Mouse (Mus musculus) embryonic facial prominence, embryonic 15.5 days (tissue): ENCODE data around the gene Ehd1. TPM values are rescaled to one million over a fixed set of nuclear protein-coding genes. Genes with fewer than 3 reads are reported as not detected.

Source experiments
- ATAC-seq: fragments of 200-750 bp; cut with Nextera tagmentation; 2 replicates; pipeline ENCODE4 v1.8.0; 2017; ENCODE audit warnings: low read depth, moderate TSS enrichment; ENCODE audit not compliant: insufficient number of reproducible peaks, low FRiP score, low TSS enrichment
- H3K27ac ChIP-seq: fragments of 300-500 bp; sonication (generic); replicated peaks from 2 replicates; pipeline ENCODE4 v1.5.1; 2015; ENCODE audit warnings: mild to moderate bottlenecking, inconsistent platforms
- H3K27me3 ChIP-seq: fragments of 300-500 bp; sonication (generic); 2 replicates; pipeline ENCODE4 v1.6.1; 2015; ENCODE audit warnings: inconsistent platforms
- H3K36me3 ChIP-seq: fragments of 300-500 bp; sonication (generic); 2 replicates; pipeline ENCODE4 v1.6.1; 2015; ENCODE audit warnings: mild to moderate bottlenecking, inconsistent platforms
- H3K4me1 ChIP-seq: fragments of 300-500 bp; sonication (generic); 2 replicates; pipeline ENCODE4 v1.6.1; 2015; ENCODE audit warnings: inconsistent platforms
- H3K4me2 ChIP-seq: fragments of 300-500 bp; sonication (generic); replicated peaks from 2 replicates; pipeline ENCODE4 v1.6.1; 2015; ENCODE audit warnings: mild to moderate bottlenecking, inconsistent platforms
- H3K4me3 ChIP-seq: fragments of 300-500 bp; sonication (generic); replicated peaks from 2 replicates; pipeline ENCODE4 v1.5.1; 2015; ENCODE audit warnings: mild to moderate bottlenecking, inconsistent platforms
- H3K9ac ChIP-seq: fragments of 300-500 bp; sonication (generic); 2 replicates; pipeline ENCODE4 v1.6.1; 2015; ENCODE audit warnings: inconsistent platforms
- H3K9me3 ChIP-seq: fragments of 300-500 bp; sonication (generic); replicated peaks from 2 replicates; pipeline ENCODE4 v1.6.1; 2016; ENCODE audit warnings: inconsistent platforms
- WGBS: fragments of 180-500 bp; shearing (Covaris S2); methylation state at CpG from one replicate; pipeline ENCODE4 v1.1.7; 2015; 5-methylcytosine and 5-hydroxymethylcytosine counted together
- polyA plus RNA-seq: library from polyadenylated mRNA; unstranded; fragments of >200 nt; fragmentation: Nextera tagmentation; extraction: Ambion mirVana; gene quantifications from 2 replicates; pipeline ENCODE4 v1.2.1, GENCODE M21; 2015

The Ehd1 gene
- polyA plus RNA-seq, result 77.2 and 83.5 TPM in 2 replicates

- peak within 1 kb of the TSS; percentile 88 for H3K27ac ChIP-seq
- H3K4me1 ChIP-seq, result peaks cover 42% of the 10 kb centered on the region
- no peaks in the 10 kb centered on the region; the same call in 1 of the 2 replicates for H3K27me3 ChIP-seq
- H3K9me3 ChIP-seq, result no peaks in the 10 kb centered on the region
- peak within 1 kb of the TSS; percentile 82 for H3K4me3 ChIP-seq
- peak; percentile 94 for ATAC-seq
- H3K4me2 ChIP-seq, result peak within 1 kb of the TSS; percentile 97
- peaks cover 18% of the 10 kb centered on the region for H3K36me3 ChIP-seq
- peak within 1 kb of the TSS; percentile 49 for H3K9ac ChIP-seq
- under 1% methylated on average over 103 of the region's 106 CpGs for WGBS
Observed at GRCm38 (mm10) chr19:6276426-6277421, at the start of gene Ehd1. Gene Ehd1 (plus strand): TSS chr19:6276725.

- H3K4me3 ChIP-seq, result no peak overlapping the region
- H3K27me3 ChIP-seq, result no peaks in the 10 kb centered on the region
- H3K4me2 ChIP-seq, result no peak overlapping the region
- 85% methylated on average over 14 of the region's 14 CpGs for WGBS
- H3K9ac ChIP-seq, result no peak overlapping the region
- no peaks in the 10 kb centered on the region for H3K9me3 ChIP-seq
- peaks cover 10% of the 10 kb centered on the region; the same call in 1 of the 2 replicates for H3K4me1 ChIP-seq
- H3K36me3 ChIP-seq, result peaks cover 50% of the 10 kb centered on the region
- ATAC-seq, result no peak
- no peak overlapping the region for H3K27ac ChIP-seq
Observed at GRCm38 (mm10) chr19:6226763-6227162, 49.8 kb upstream of the Ehd1 start.

GRCm38 (mm10) chr19:6227864-6228263, 48.7 kb upstream of the Ehd1 start:
- H3K9ac ChIP-seq, result no peak overlapping the region
- H3K27me3 ChIP-seq, result no peaks in the 10 kb centered on the region
- ATAC-seq, result no peak
- H3K4me2 ChIP-seq, result no peak overlapping the region
- peaks cover 10% of the 10 kb centered on the region; the same call in 1 of the 2 replicates for H3K4me1 ChIP-seq
- H3K9me3 ChIP-seq, result no peaks in the 10 kb centered on the region
- H3K27ac ChIP-seq, result no peak overlapping the region
- H3K4me3 ChIP-seq, result no peak overlapping the region
- peaks cover 57% of the 10 kb centered on the region for H3K36me3 ChIP-seq
- WGBS, result 76% methylated on average over 4 of the region's 4 CpGs

DNA sequence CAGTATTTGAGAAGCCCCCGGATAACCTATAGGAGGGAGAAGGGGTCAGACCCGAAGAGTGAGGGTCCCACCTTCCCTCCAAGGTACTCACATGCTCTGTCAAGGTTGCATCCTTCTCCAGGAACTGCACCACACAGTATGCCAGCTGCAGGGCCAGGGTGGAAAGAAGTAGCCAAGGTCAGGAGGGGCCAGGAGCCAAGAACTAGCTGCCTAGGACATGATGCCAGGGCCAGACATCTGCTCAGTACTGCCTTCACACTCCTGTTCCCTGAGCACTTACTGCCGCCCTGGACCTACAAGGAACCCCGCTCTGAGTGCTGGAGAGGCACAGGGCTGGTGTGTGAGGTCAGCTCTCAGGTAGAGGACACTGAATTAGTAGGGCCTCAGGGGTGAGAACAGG, 46.1 kb upstream of the Ehd1 start:
- Histone ChIP-seq H3K4me1 (peaks cover 22% of the 10 kb centered on the region), H3K9ac (no peak overlapping the region), H3K27me3 (no peaks in the 10 kb centered on the region), H3K4me2 (no peak overlapping the region), H3K4me3 (no peak overlapping the region), H3K36me3 (peaks cover 66% of the 10 kb centered on the region), H3K9me3 (no peaks in the 10 kb centered on the region), H3K27ac (no peak overlapping the region)
- WGBS, result 87% methylated on average over 4 of the region's 4 CpGs
- ATAC-seq, result no peak

- H3K27me3 ChIP-seq, result no peaks in the 10 kb centered on the region
- H3K27ac ChIP-seq, result no peak overlapping the region
- no peak overlapping the region for H3K4me3 ChIP-seq
- 82% methylated on average over 2 of the region's 2 CpGs for WGBS
- no peak for ATAC-seq
- peaks cover 66% of the 10 kb centered on the region for H3K36me3 ChIP-seq
- peaks cover 21% of the 10 kb centered on the region for H3K4me1 ChIP-seq
- no peak overlapping the region for H3K9ac ChIP-seq
- no peaks in the 10 kb centered on the region for H3K9me3 ChIP-seq
- no peak overlapping the region for H3K4me2 ChIP-seq
Observed at GRCm38 (mm10) chr19:6231036-6231435, 45.5 kb upstream of the Ehd1 start.

- ATAC-seq, result no peak
- H3K4me3 ChIP-seq, result no peak overlapping the region
- WGBS, result 90% methylated on average over 16 of the region's 16 CpGs
Observed at GRCm38 (mm10) chr19:6233647-6234046, 42.9 kb upstream of the Ehd1 start.

GRCm38 (mm10) chr19:6234337-6235083, 42.0 kb upstream of the Ehd1 start:
- H3K9me3 ChIP-seq, result no peaks in the 10 kb centered on the region
- H3K27ac ChIP-seq, result no peak overlapping the region
- peaks cover 39% of the 10 kb centered on the region for H3K36me3 ChIP-seq
- H3K9ac ChIP-seq, result 0 out of 2 replicates have a peak overlapping the region, but pooled peaks have one; percentile 73
- H3K27me3 ChIP-seq, result no peaks in the 10 kb centered on the region
- H3K4me3 ChIP-seq, result peak overlapping the region; percentile 82
- 68% methylated on average over 11 of the region's 11 CpGs for WGBS
- ATAC-seq, result no peak
- H3K4me1 ChIP-seq, result peaks cover 17% of the 10 kb centered on the region
- H3K4me2 ChIP-seq, result peak overlapping the region; percentile 83

More at GRCm38 (mm10) chr19:6233647-6234046, 42.9 kb upstream of the Ehd1 start:
- Histone ChIP-seq H3K36me3 (peaks cover 47% of the 10 kb centered on the region), H3K27me3 (no peaks in the 10 kb centered on the region), H3K9me3 (no peaks in the 10 kb centered on the region), H3K27ac (no peak overlapping the region), H3K4me2 (no peak overlapping the region), H3K4me1 (peaks cover 17% of the 10 kb centered on the region), H3K9ac (no peak overlapping the region)

- peak within 1 kb of the TSS; percentile 82 for H3K4me3 ChIP-seq
- peak within 1 kb of the TSS; percentile 99 for H3K27ac ChIP-seq
- ATAC-seq, result peak; percentile 94
- H3K4me1 ChIP-seq, result peaks cover 17% of the 10 kb centered on the region
- 1% methylated on average over 48 of the region's 48 CpGs for WGBS
- peaks cover 30% of the 10 kb centered on the region for H3K36me3 ChIP-seq
- H3K9ac ChIP-seq, result peak within 1 kb of the TSS; percentile 73
- H3K4me2 ChIP-seq, result peak within 1 kb of the TSS; percentile 83
- no peaks in the 10 kb centered on the region for H3K27me3 ChIP-seq
- H3K9me3 ChIP-seq, result no peaks in the 10 kb centered on the region
Observed at GRCm38 (mm10) chr19:6235084-6236052, 41.2 kb upstream of the Ehd1 start, which contains the start of gene Ppp2r5b. Gene Ppp2r5b (minus strand): TSS chr19:6235872.

DNA sequence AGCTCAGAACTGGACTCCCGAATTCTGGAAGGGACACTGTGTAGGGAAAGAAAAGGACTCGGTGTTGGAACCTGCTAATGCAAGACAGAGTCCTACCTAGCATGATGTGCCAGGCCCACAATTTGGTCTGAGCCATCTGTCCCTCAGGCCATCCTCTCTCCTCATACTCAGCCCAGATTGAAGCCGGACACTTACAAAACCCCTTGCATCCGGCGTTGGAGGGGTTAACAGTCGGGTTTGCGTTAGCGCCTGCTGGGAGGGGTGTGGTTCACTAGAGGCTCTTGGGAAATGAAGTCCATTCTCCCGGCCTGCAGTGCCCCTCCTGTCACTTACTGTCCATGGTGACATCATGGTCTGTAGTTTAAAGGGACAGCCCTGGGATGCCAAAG, 40.5 kb upstream of the Ehd1 start:
- Histone ChIP-seq H3K4me2 (peak overlapping the region; percentile 83), H3K4me1 (peaks cover 17% of the 10 kb centered on the region), H3K27me3 (no peaks in the 10 kb centered on the region), H3K9me3 (no peaks in the 10 kb centered on the region), H3K4me3 (peak overlapping the region; percentile 82), H3K36me3 (peaks cover 23% of the 10 kb centered on the region), H3K9ac (peak overlapping the region; percentile 73), H3K27ac (peak overlapping the region; percentile 99)
- 1% methylated on average over 9 of the region's 9 CpGs for WGBS
- ATAC-seq, result peak; percentile 91

DNA sequence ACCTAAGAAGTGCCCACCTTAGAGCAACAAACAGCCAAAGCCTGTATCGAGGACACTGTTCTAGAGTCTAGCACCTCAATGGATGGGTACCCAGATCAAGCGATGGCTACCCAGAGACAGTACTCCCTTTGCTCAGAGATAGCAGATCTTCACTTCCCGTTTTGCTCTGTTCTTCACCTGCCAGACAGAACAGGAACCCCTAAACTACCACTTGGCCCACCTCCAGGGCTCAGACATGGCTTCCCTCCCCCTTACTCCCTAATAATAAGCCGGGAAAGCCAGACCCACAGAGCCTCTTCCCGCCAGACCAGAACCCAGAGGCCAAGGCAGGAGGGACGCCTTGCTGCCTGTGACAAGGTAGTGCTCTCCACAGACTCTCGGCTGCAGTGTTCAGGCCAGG, 39.7 kb upstream of the Ehd1 start:
- 66% methylated on average over 7 of the region's 7 CpGs for WGBS

More for the DNA sequence above, 39.7 kb upstream of the Ehd1 start:
- no peak overlapping the region for H3K27ac ChIP-seq
- no peak overlapping the region for H3K9ac ChIP-seq
- ATAC-seq, result no peak
- H3K4me1 ChIP-seq, result peaks cover 17% of the 10 kb centered on the region
- no peak overlapping the region for H3K4me3 ChIP-seq
- H3K36me3 ChIP-seq, result peaks cover 15% of the 10 kb centered on the region
- no peak overlapping the region for H3K4me2 ChIP-seq
- H3K27me3 ChIP-seq, result no peaks in the 10 kb centered on the region
- no peaks in the 10 kb centered on the region for H3K9me3 ChIP-seq
